Mouse (Mus musculus) lung, adult 2 months (tissue): Measurements from ENCODE around the gene Zbtb16.

Experiments used
- CTCF ChIP-seq: fragments of 200-500 bp; IDR thresholded peaks from 2 replicates; pipeline ENCODE4 v1.5.1; 2011; ENCODE audit warnings: mild to moderate bottlenecking, low read length, control low read depth; ENCODE audit not compliant: insufficient read depth
- POLR2A ChIP-seq: fragments of 200-500 bp; IDR thresholded peaks from 2 replicates; pipeline ENCODE4 v1.6.1; 2011; ENCODE audit warnings: low read depth, mild to moderate bottlenecking, control low read depth, low read length, borderline replicate concordance; ENCODE audit errors: extremely low read depth

DNA sequence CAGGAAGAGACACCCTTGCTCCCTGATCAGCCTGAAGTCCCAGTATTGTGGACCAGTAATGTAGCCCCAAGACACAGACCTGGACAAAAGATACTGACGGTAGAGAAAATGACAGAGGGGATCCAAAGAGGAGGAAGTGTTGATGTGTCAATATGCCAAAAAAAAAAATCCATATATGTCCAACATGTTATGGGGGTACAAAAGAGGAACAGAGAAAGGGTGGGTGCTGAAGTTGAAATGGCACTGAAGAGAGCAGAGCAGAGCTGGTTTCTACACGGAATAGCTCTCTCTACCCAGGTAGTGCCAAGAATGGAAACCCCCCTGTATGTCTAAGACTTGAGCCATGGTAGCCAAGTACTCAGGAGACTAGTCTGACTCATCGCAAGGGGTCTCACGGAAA lies 76.9 kb downstream of the Zbtb16 start:
- TF ChIP-seq POLR2A (no peak), CTCF (no peak)
